Mouse (Mus musculus) MEL (cell line): ENCODE results near the gene Rock2. TPM values are rescaled to one million over a fixed set of nuclear protein-coding genes. Genes with fewer than 3 reads are reported as not detected.

Experiments used
- DNase-seq: peaks from one replicate; pipeline ENCODE4 v3.0.0; 2011; ENCODE audit warnings: low read depth, low spot score
- H3K27ac ChIP-seq: 2 replicates; pipeline ENCODE4 v1.5.1; 2012; ENCODE audit warnings: low read depth, mild to moderate bottlenecking, control low read depth, low read length, moderate library complexity; ENCODE audit not compliant: control insufficient read depth
- H3K27me3 ChIP-seq, 2 experiments: fragments of 150-350 bp in 1 of 2; sonication (generic) in 1 of 2; 2 replicates each; pipeline ENCODE4 v1.6.1; 2012; ENCODE audit warnings: low read length in 2 of 2, mild to moderate bottlenecking in 2 of 2, improper control_type of control experiment in 1 of 2, moderate library complexity in 1 of 2; ENCODE audit not compliant: insufficient read depth in 2 of 2, control insufficient read depth in 1 of 2
- H3K36me3 ChIP-seq, 2 experiments: 2 replicates each; pipeline ENCODE4 v1.6.1; 2012 to 2014; ENCODE audit warnings: low read length in 2 of 2, improper control_type of control experiment in 1 of 2, inconsistent platforms in 1 of 2, mild to moderate bottlenecking in 1 of 2; ENCODE audit not compliant: insufficient read depth in 2 of 2, control insufficient read depth in 1 of 2
- H3K4me1 ChIP-seq, 2 experiments: fragments of 150-350 bp in 1 of 2; sonication (generic) in 1 of 2; 2 replicates each; pipeline ENCODE4 v1.6.1; 2012; ENCODE audit warnings: low read length in 2 of 2, improper control_type of control experiment in 1 of 2, mild to moderate bottlenecking in 1 of 2; ENCODE audit not compliant: insufficient read depth in 2 of 2, control insufficient read depth in 1 of 2
- H3K4me3 ChIP-seq, 2 experiments: fragments of 150-350 bp in 1 of 2; sonication (generic) in 1 of 2; 2 replicates each; pipeline ENCODE4 v1.5.1; 2012; ENCODE audit warnings: low read depth in 2 of 2, low read length in 2 of 2, mild to moderate bottlenecking in 2 of 2, moderate library complexity in 2 of 2, control low read depth in 1 of 2, improper control_type of control experiment in 1 of 2; ENCODE audit not compliant: control insufficient read depth in 1 of 2, insufficient read depth in 1 of 2
- H3K79me2 ChIP-seq: 2 replicates; pipeline ENCODE4 v1.6.1; 2012; ENCODE audit warnings: mild to moderate bottlenecking, low read length, moderate library complexity; ENCODE audit not compliant: control insufficient read depth, poor library complexity, insufficient read depth
- H3K9ac ChIP-seq: 2 replicates; pipeline ENCODE4 v1.6.1; 2012; ENCODE audit warnings: low read depth, mild to moderate bottlenecking, control low read depth, low read length, moderate library complexity; ENCODE audit not compliant: control insufficient read depth, poor library complexity, severe bottlenecking
- H3K9me3 ChIP-seq: fragments of 150-350 bp; sonication (generic); replicated peaks from 2 replicates; pipeline ENCODE4 v1.6.1; 2012; ENCODE audit warnings: mild to moderate bottlenecking, low read length, improper control_type of control experiment, moderate library complexity; ENCODE audit not compliant: insufficient read depth
- BHLHE40 ChIP-seq: IDR thresholded peaks from 2 replicates; pipeline ENCODE4 v1.6.1; 2012; ENCODE audit warnings: low read depth, mild to moderate bottlenecking, inconsistent platforms, low read length, improper control_type of control experiment, borderline replicate concordance
- CHD1 ChIP-seq: IDR thresholded peaks from 2 replicates; pipeline ENCODE4 v1.6.1; 2012; ENCODE audit warnings: low read depth, mild to moderate bottlenecking, inconsistent platforms, low read length, improper control_type of control experiment
- CHD2 ChIP-seq: IDR thresholded peaks from 2 replicates; pipeline ENCODE4 v1.6.1; 2011; ENCODE audit warnings: low read length, improper control_type of control experiment
- CTCF ChIP-seq, 3 experiments: IDR thresholded peaks in 2 of 3; conservative IDR thresholded peaks in 1 of 3; 2 replicates each; pipeline ENCODE4 v1.5.1; 2011 to 2012; ENCODE audit warnings: low read length in 3 of 3, low read depth in 2 of 3, mild to moderate bottlenecking in 2 of 3, improper control_type of control experiment in 1 of 3, inconsistent platforms in 1 of 3, mixed read lengths in 1 of 3, moderate library complexity in 1 of 3; ENCODE audit not compliant: control insufficient read depth in 1 of 3, insufficient read depth in 1 of 3, poor library complexity in 1 of 3, severe bottlenecking in 1 of 3
- E2F4 ChIP-seq: IDR thresholded peaks from 2 replicates; pipeline ENCODE4 v1.6.1; 2011; ENCODE audit warnings: low read depth, low read length, improper control_type of control experiment, borderline replicate concordance
- EP300 ChIP-seq, 2 experiments: IDR thresholded peaks; 2 replicates each; pipeline ENCODE4 v1.6.1; 2011; ENCODE audit warnings: improper control_type of control experiment in 2 of 2, low read length in 2 of 2, low read depth in 1 of 2, mild to moderate bottlenecking in 1 of 2
- GABPA ChIP-seq: IDR thresholded peaks from 2 replicates; pipeline ENCODE4 v1.6.1; 2012; ENCODE audit warnings: low read depth, mild to moderate bottlenecking, inconsistent platforms, low read length, improper control_type of control experiment, moderate library complexity
- GATA1 ChIP-seq: IDR thresholded peaks from 2 replicates; pipeline ENCODE4 v1.6.1; 2011; ENCODE audit warnings: low read depth, low read length, improper control_type of control experiment
- MAX ChIP-seq: IDR thresholded peaks from 2 replicates; pipeline ENCODE4 v1.6.1; 2011; ENCODE audit warnings: low read length, improper control_type of control experiment
- MAZ ChIP-seq: IDR thresholded peaks from 2 replicates; pipeline ENCODE4 v1.6.1; 2012; ENCODE audit warnings: low read depth, mild to moderate bottlenecking, inconsistent platforms, low read length, improper control_type of control experiment
- MEF2A ChIP-seq: IDR thresholded peaks from 2 replicates; pipeline ENCODE4 v1.6.1; 2014; ENCODE audit warnings: low read depth, mild to moderate bottlenecking, inconsistent platforms, low read length, improper control_type of control experiment; ENCODE audit not compliant: poor library complexity, insufficient replicate concordance, severe bottlenecking; ENCODE audit errors: extremely low read depth
- NELFE ChIP-seq: IDR thresholded peaks from 2 replicates; pipeline ENCODE4 v1.6.1; 2011; ENCODE audit warnings: low read depth, low read length, improper control_type of control experiment
- RAD21 ChIP-seq: IDR thresholded peaks from 2 replicates; pipeline ENCODE4 v1.6.1; 2011; ENCODE audit warnings: mild to moderate bottlenecking, low read depth, low read length, improper control_type of control experiment
- RCOR1 ChIP-seq: IDR thresholded peaks from 2 replicates; pipeline ENCODE4 v1.6.1; 2012; ENCODE audit warnings: low read depth, mild to moderate bottlenecking, inconsistent platforms, low read length, improper control_type of control experiment
- SIN3A ChIP-seq: IDR thresholded peaks from 2 replicates; pipeline ENCODE4 v1.6.1; 2012; ENCODE audit warnings: low read length, improper control_type of control experiment, inconsistent platforms
- TCF12 ChIP-seq: IDR thresholded peaks from 2 replicates; pipeline ENCODE4 v1.6.1; 2014; ENCODE audit warnings: low read depth, mild to moderate bottlenecking, inconsistent platforms, low read length, improper control_type of control experiment, moderate library complexity
- UBTF ChIP-seq: IDR thresholded peaks from 2 replicates; pipeline ENCODE4 v1.6.1; 2012; ENCODE audit warnings: low read depth, mild to moderate bottlenecking, inconsistent platforms, low read length, improper control_type of control experiment, moderate library complexity, borderline replicate concordance; ENCODE audit not compliant: insufficient read depth
- USF1 ChIP-seq: IDR thresholded peaks from 2 replicates; pipeline ENCODE4 v1.6.1; 2014; ENCODE audit warnings: low read depth, mild to moderate bottlenecking, inconsistent platforms, low read length, improper control_type of control experiment, moderate library complexity
- ZC3H11A ChIP-seq: IDR thresholded peaks from 2 replicates; pipeline ENCODE4 v1.6.1; 2012; ENCODE audit warnings: low read depth, mild to moderate bottlenecking, inconsistent platforms, low read length, improper control_type of control experiment
- ZNF384 ChIP-seq: IDR thresholded peaks from 2 replicates; pipeline ENCODE4 v1.6.1; 2012; ENCODE audit warnings: low read depth, mild to moderate bottlenecking, inconsistent platforms, low read length, improper control_type of control experiment
- polyA plus RNA-seq, 2 experiments: library from polyadenylated mRNA; stranded (reverse) in 1 of 2; unstranded in 1 of 2; fragments of >175 nt in 1 of 2; fragments of >200 nt in 1 of 2; gene quantifications; 2 replicates each; pipeline versions ENCODE4 v1.2.1 to v1.2.4; 2012; ENCODE audit warnings: low replicate concordance in 2 of 2, low read depth in 1 of 2; ENCODE audit not compliant: insufficient read length in 2 of 2, insufficient read depth in 1 of 2, missing spikeins in 1 of 2
- total RNA-seq: library from RNA; depleted of rRNA; stranded (reverse); fragments of 300-350 nt; gene quantifications from 2 replicates; pipeline ENCODE4 v1.2.3, GENCODE M21; 2012

The Rock2 gene
- total and polyA plus RNA-seq, 3 experiments, result 10.9 to 46.4 (median 14.4) TPM

GRCm38 (mm10) chr12:16872006-16872405, 22.7 kb upstream of the Rock2 start (continued):
- no peak for TF ChIP-seq CHD1
- no peak for TF ChIP-seq GATA1
- no peak for TF ChIP-seq ZNF384
- no peak for TF ChIP-seq MAZ

GRCm38 (mm10) chr12:16872926-16873464, 21.7 kb upstream of the Rock2 start:
- peaks cover 0 to 1% of the 10 kb centered on the region in 2 experiments; a peak in 1 of 4 replicates for H3K27me3 ChIP-seq
- no peak overlapping the region for H3K4me3 ChIP-seq
- H3K9ac ChIP-seq, result no peak overlapping the region
- H3K36me3 ChIP-seq, result no peaks in the 10 kb centered on the region
- H3K79me2 ChIP-seq, result no peaks in the 10 kb centered on the region
- no peaks in the 10 kb centered on the region for H3K9me3 ChIP-seq
- DNase-seq, result no peak
- no peaks in the 10 kb centered on the region for H3K4me1 ChIP-seq
- TF ChIP-seq GABPA (no peak), MAX (no peak), MEF2A (no peak), BHLHE40 (no peak), TCF12 (no peak), NELFE (no peak), USF1 (no peak), UBTF (no peak), CHD2 (no peak), RAD21 (no peak), E2F4 (no peak), CTCF (IDR thresholded peaks at IDR 0.05 in 2 of 3, conservative IDR thresholded peaks at IDR 0.05 in 1 of 3; ENCODE audit: control insufficient read depth in 1 of 3, insufficient read depth in 1 of 3, low read depth in 2 of 3, low read length in 3 of 3, poor library complexity in 1 of 3, severe bottlenecking in 1 of 3) (no peak), ZNF384 (no peak), CHD1 (no peak), SIN3A (no peak), EP300 (IDR thresholded peaks at IDR 0.05; ENCODE audit: low read depth in 1 of 2, low read length in 2 of 2) (no peak), ZC3H11A (no peak), RCOR1 (no peak)
- no peak overlapping the region for H3K27ac ChIP-seq
